Mouse (Mus musculus): Measurements from ENCODE around the gene Tmem121b. TPM values are rescaled to one million over a fixed set of nuclear protein-coding genes. Genes with fewer than 3 reads are reported as not detected.

Tmem121b gene
- polyA plus RNA-seq, 1 experiment from 2014 or later = 0.85 TPM

DNA sequence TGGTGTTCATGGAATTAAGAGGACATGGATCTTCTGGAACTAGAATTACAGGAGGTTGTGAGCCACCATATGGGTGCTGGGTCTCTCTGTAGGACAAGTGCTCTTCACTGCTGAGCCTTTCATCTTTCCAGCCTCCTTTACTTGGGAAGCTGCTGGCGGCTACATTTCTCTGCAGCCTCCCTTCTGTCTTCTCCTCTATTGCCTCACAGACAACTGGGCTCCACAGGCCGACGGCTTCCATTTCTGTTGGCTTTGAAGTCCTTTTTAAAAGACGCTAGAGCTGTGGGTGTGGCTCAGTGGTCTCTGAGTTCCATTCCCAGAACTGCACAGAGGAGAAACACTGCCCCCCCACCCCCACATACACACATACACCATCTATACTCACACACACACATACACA is 28.2 kb downstream of the Tmem121b start:
- no peaks in the 10 kb centered on the region for H3K36me3 ChIP-seq (ENCODE audit: control insufficient read depth, insufficient read depth, low read length)
- H3K4me3 ChIP-seq (ENCODE audit: low read depth, low read length) = no peak overlapping the region
- peaks cover 29% of the 10 kb centered on the region for H3K27me3 ChIP-seq (ENCODE audit: control insufficient read depth, insufficient read depth, low read length)
- H3K27ac ChIP-seq (ENCODE audit: low read depth, low read length) = no peak overlapping the region
- H3K9ac ChIP-seq (ENCODE audit: low read length) = no peak overlapping the region
- WGBS = 20% methylated on average over 4 of the region's 4 CpGs
- H3K4me2 ChIP-seq (ENCODE audit: low read depth) = no peak overlapping the region
- H3K9me3 ChIP-seq (ENCODE audit: control insufficient read depth, low read length) = no peaks in the 10 kb centered on the region
- no peak for DNase-seq (ENCODE audit: low spot score)
- ATAC-seq (ENCODE audit: insufficient read depth, low FRiP score, low TSS enrichment) = no peak
- no peaks in the 10 kb centered on the region for H3K4me1 ChIP-seq (ENCODE audit: control insufficient read depth, insufficient read depth, low read length)

DNA sequence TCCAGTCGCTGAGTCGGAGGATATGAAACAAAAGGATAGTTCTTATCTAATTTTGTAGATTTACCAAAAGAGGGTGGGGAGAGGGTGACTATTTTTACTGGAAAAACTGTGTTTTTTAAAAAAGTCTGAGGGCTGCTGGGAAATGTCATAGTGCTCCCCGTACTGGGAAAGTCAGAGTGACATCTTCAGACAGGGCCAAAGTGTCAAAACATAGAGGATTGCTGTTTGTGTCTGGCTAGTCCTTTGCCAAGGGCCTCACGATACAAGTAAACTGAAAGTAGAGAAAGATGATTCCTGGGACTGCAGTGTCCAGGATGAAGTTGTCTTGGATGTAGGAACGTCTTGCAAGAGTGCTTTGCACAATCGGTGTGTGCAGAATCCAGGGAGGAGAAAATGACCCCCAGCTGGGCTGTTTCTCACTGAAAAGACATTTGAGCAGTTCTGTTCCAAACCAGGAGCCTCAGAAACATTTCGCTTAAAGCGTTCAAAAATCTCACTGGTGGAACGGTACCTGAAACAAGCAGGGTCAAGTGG is 29.1 kb downstream of the Tmem121b start:
- no peaks in the 10 kb centered on the region for H3K36me3 ChIP-seq (ENCODE audit: control insufficient read depth, insufficient read depth, low read length)
- no peak for ATAC-seq (ENCODE audit: insufficient read depth, low FRiP score, low TSS enrichment)
- 56% methylated on average over 9 of the region's 9 CpGs for WGBS
- no peak for DNase-seq (ENCODE audit: low spot score)
- no peak overlapping the region for H3K9ac ChIP-seq (ENCODE audit: low read length)
- no peak overlapping the region for H3K27ac ChIP-seq (ENCODE audit: low read depth, low read length)
- peaks cover 29% of the 10 kb centered on the region for H3K27me3 ChIP-seq (ENCODE audit: control insufficient read depth, insufficient read depth, low read length)
- H3K4me2 ChIP-seq (ENCODE audit: low read depth) = no peak overlapping the region; the same call in 1 of the 2 replicates
- H3K9me3 ChIP-seq (ENCODE audit: control insufficient read depth, low read length) = no peaks in the 10 kb centered on the region
- H3K4me3 ChIP-seq (ENCODE audit: low read depth, low read length) = no peak overlapping the region
- no peaks in the 10 kb centered on the region for H3K4me1 ChIP-seq (ENCODE audit: control insufficient read depth, insufficient read depth, low read length)

- H3K27me3 ChIP-seq (ENCODE audit: control insufficient read depth, insufficient read depth, low read length) = peaks cover 29% of the 10 kb centered on the region
- peak overlapping the region; percentile 47; the same call in 1 of the 2 replicates for H3K9ac ChIP-seq (ENCODE audit: low read length)
Observed at GRCm38 (mm10) chr6:120463884-120464283, 29.7 kb downstream of the Tmem121b start.

GRCm38 (mm10) chr6:120463086-120463871 is 30.3 kb downstream of the Tmem121b start, which contains the start of gene Il17ra:
Il17ra (plus strand) TSS chr6:120463247.
- no peak within 1 kb of the TSS for H3K27ac ChIP-seq (ENCODE audit: low read depth, low read length)
- under 1% methylated on average over 81 of the region's 90 CpGs for WGBS

More at GRCm38 (mm10) chr6:120463884-120464283, 29.7 kb downstream of the Tmem121b start:
- Histone ChIP-seq H3K36me3 (ENCODE audit: control insufficient read depth, insufficient read depth, low read length) (no peaks in the 10 kb centered on the region), H3K4me2 (ENCODE audit: low read depth) (peak overlapping the region; percentile 54), H3K9me3 (ENCODE audit: control insufficient read depth, low read length) (no peaks in the 10 kb centered on the region), H3K4me1 (ENCODE audit: control insufficient read depth, insufficient read depth, low read length) (no peaks in the 10 kb centered on the region), H3K27ac (ENCODE audit: low read depth, low read length) (no peak overlapping the region), H3K4me3 (ENCODE audit: low read depth, low read length) (peak overlapping the region; percentile 49)
- 9% methylated on average over 11 of the region's 11 CpGs for WGBS
- DNase-seq (ENCODE audit: low spot score) (no peak), ATAC-seq (ENCODE audit: insufficient read depth, low FRiP score, low TSS enrichment) (no peak)

GRCm38 (mm10) chr6:120462251-120462650 is 31.4 kb downstream of the Tmem121b start:
- no peak for ATAC-seq (ENCODE audit: insufficient read depth, low FRiP score, low TSS enrichment)
- H3K27ac ChIP-seq (ENCODE audit: low read depth, low read length) = no peak overlapping the region
- H3K4me1 ChIP-seq (ENCODE audit: control insufficient read depth, insufficient read depth, low read length) = no peaks in the 10 kb centered on the region
- H3K9me3 ChIP-seq (ENCODE audit: control insufficient read depth, low read length) = no peaks in the 10 kb centered on the region
- no peak for DNase-seq (ENCODE audit: low spot score)
- H3K27me3 ChIP-seq (ENCODE audit: control insufficient read depth, insufficient read depth, low read length) = peaks cover 29% of the 10 kb centered on the region
- WGBS = 58% methylated on average over 6 of the region's 6 CpGs
- no peak overlapping the region for H3K4me2 ChIP-seq (ENCODE audit: low read depth)
- H3K9ac ChIP-seq (ENCODE audit: low read length) = no peak overlapping the region
- H3K4me3 ChIP-seq (ENCODE audit: low read depth, low read length) = no peak overlapping the region
- no peaks in the 10 kb centered on the region for H3K36me3 ChIP-seq (ENCODE audit: control insufficient read depth, insufficient read depth, low read length)

More at GRCm38 (mm10) chr6:120463086-120463871, 30.3 kb downstream of the Tmem121b start, which contains the start of gene Il17ra:
- ATAC-seq (ENCODE audit: insufficient read depth, low FRiP score, low TSS enrichment) (peak; percentile 74), DNase-seq (ENCODE audit: low spot score) (peak; percentile 73)
- Histone ChIP-seq H3K27me3 (ENCODE audit: control insufficient read depth, insufficient read depth, low read length) (peaks cover 29% of the 10 kb centered on the region), H3K9me3 (ENCODE audit: control insufficient read depth, low read length) (no peaks in the 10 kb centered on the region), H3K9ac (ENCODE audit: low read length) (peak within 1 kb of the TSS; percentile 47), H3K4me1 (ENCODE audit: control insufficient read depth, insufficient read depth, low read length) (no peaks in the 10 kb centered on the region), H3K36me3 (ENCODE audit: control insufficient read depth, insufficient read depth, low read length) (no peaks in the 10 kb centered on the region), H3K4me2 (ENCODE audit: low read depth) (peak within 1 kb of the TSS; percentile 54), H3K4me3 (ENCODE audit: low read depth, low read length) (peak within 1 kb of the TSS; percentile 49)

- Histone ChIP-seq H3K4me2 (ENCODE audit: low read depth) (no peak overlapping the region), H3K27me3 (ENCODE audit: control insufficient read depth, insufficient read depth, low read length) (peaks cover 29% of the 10 kb centered on the region), H3K4me3 (ENCODE audit: low read depth, low read length) (no peak overlapping the region), H3K27ac (ENCODE audit: low read depth, low read length) (no peak overlapping the region), H3K4me1 (ENCODE audit: control insufficient read depth, insufficient read depth, low read length) (no peaks in the 10 kb centered on the region), H3K36me3 (ENCODE audit: control insufficient read depth, insufficient read depth, low read length) (no peaks in the 10 kb centered on the region), H3K9ac (ENCODE audit: low read length) (no peak overlapping the region), H3K9me3 (ENCODE audit: control insufficient read depth, low read length) (no peaks in the 10 kb centered on the region)
- ATAC-seq (ENCODE audit: insufficient read depth, low FRiP score, low TSS enrichment) (no peak), DNase-seq (ENCODE audit: low spot score) (no peak)
- 65% methylated on average over 15 of the region's 15 CpGs for WGBS
Observed at GRCm38 (mm10) chr6:120461217-120461616, 32.4 kb downstream of the Tmem121b start.

DNA sequence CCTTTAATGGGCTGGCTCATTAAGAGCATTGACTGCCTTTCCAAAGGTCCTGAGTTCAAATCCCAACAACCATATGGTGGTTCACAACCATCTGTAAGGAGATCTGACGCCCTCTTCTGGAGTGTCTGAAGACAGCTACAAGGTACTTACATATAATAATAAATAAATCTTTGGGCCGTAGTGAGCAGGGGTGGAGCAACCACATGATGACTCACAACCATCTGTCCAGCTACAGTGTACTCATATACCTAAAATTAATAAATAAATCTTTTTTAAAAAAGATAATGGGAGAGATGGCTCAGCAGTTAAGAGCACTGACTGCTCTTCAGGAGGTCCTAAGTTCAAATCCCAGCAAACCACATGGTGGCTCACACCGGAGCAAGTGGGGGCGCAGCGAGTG is 35.9 kb downstream of the Tmem121b start:
- Histone ChIP-seq H3K9me3 (ENCODE audit: control insufficient read depth, low read length) (no peaks in the 10 kb centered on the region), H3K36me3 (ENCODE audit: control insufficient read depth, insufficient read depth, low read length) (no peaks in the 10 kb centered on the region), H3K27me3 (ENCODE audit: control insufficient read depth, insufficient read depth, low read length) (peaks cover 8% of the 10 kb centered on the region), H3K9ac (ENCODE audit: low read length) (no peak overlapping the region), H3K27ac (ENCODE audit: low read depth, low read length) (no peak overlapping the region), H3K4me2 (ENCODE audit: low read depth) (no peak overlapping the region), H3K4me1 (ENCODE audit: control insufficient read depth, insufficient read depth, low read length) (no peaks in the 10 kb centered on the region), H3K4me3 (ENCODE audit: low read depth, low read length) (no peak overlapping the region)
- ATAC-seq (ENCODE audit: insufficient read depth, low FRiP score, low TSS enrichment) (no peak), DNase-seq (ENCODE audit: low spot score) (no peak)
- 94% methylated on average over 5 of the region's 5 CpGs for WGBS

DNA sequence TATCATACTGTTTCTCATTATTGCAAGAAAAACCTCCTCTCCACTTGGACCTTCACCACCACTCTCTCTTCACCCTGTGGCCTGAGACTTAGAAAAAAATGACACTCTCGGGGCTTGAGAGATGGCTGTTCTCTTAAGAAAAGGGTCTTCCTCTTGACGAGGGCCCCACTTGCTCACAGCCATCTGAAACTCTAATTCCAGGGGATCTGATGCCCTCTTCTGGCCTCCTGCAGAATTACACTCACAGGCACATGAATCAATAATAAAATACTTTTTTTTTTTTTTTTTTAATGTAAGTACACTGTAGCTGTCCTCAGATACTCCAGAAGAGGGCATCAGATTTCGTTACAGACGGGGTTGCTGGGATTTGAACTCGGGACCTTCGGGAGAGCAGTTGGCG is 36.5 kb downstream of the Tmem121b start:
- Histone ChIP-seq H3K4me3 (ENCODE audit: low read depth, low read length) (no peak overlapping the region), H3K4me1 (ENCODE audit: control insufficient read depth, insufficient read depth, low read length) (no peaks in the 10 kb centered on the region), H3K36me3 (ENCODE audit: control insufficient read depth, insufficient read depth, low read length) (no peaks in the 10 kb centered on the region), H3K27me3 (ENCODE audit: control insufficient read depth, insufficient read depth, low read length) (peaks cover 3% of the 10 kb centered on the region; the same call in 1 of the 2 replicates), H3K9ac (ENCODE audit: low read length) (no peak overlapping the region), H3K4me2 (ENCODE audit: low read depth) (no peak overlapping the region), H3K27ac (ENCODE audit: low read depth, low read length) (no peak overlapping the region), H3K9me3 (ENCODE audit: control insufficient read depth, low read length) (no peaks in the 10 kb centered on the region)
- 70% methylated on average over 7 of the region's 7 CpGs for WGBS
- ATAC-seq (ENCODE audit: insufficient read depth, low FRiP score, low TSS enrichment) (no peak), DNase-seq (ENCODE audit: low spot score) (no peak)

Measured in neural tube, embryonic 11.5 days (tissue).